Mouse (Mus musculus): ENCODE results near the gene Eif2ak4. TPM values are rescaled to one million over a fixed set of nuclear protein-coding genes. Genes with fewer than 3 reads are reported as not detected.

The Eif2ak4 gene
- polyA plus RNA-seq, 1 experiment from 2014 or later: 15.2 TPM

GRCm38 (mm10) chr2:118484386-118484898, 96.0 kb downstream of the Eif2ak4 start:
- no peaks in the 10 kb centered on the region for H3K36me3 ChIP-seq (ENCODE audit: control insufficient read depth, insufficient read depth, low read length)
- no peak overlapping the region for H3K27ac ChIP-seq (ENCODE audit: low read length)
- no peaks in the 10 kb centered on the region for H3K9me3 ChIP-seq (ENCODE audit: control insufficient read depth, low read depth, low read length)
- no peak overlapping the region for H3K9ac ChIP-seq (replicated peaks; ENCODE audit: low read depth, low read length)
- no peak overlapping the region for H3K4me2 ChIP-seq (replicated peaks; ENCODE audit: low read depth, low read length)
- no peak overlapping the region for H3K4me3 ChIP-seq (ENCODE audit: low read depth, low read length)
- 79% methylated on average over 9 of the region's 9 CpGs for WGBS
- no peak for ATAC-seq (ENCODE audit: insufficient number of reproducible peaks, insufficient read depth, low FRiP score, low read depth)
- no peaks in the 10 kb centered on the region for H3K27me3 ChIP-seq (ENCODE audit: control insufficient read depth, insufficient read depth, low read length)
- no peaks in the 10 kb centered on the region for H3K4me1 ChIP-seq (ENCODE audit: control insufficient read depth, insufficient read depth, low read length)

- H3K27ac ChIP-seq (ENCODE audit: low read length): no peak overlapping the region
- ATAC-seq (ENCODE audit: insufficient number of reproducible peaks, insufficient read depth, low FRiP score, low read depth): no peak
- peaks cover 5% of the 10 kb centered on the region; the same call in 1 of the 2 replicates for H3K4me1 ChIP-seq (ENCODE audit: control insufficient read depth, insufficient read depth, low read length)
- no peaks in the 10 kb centered on the region for H3K9me3 ChIP-seq (ENCODE audit: control insufficient read depth, low read depth, low read length)
- H3K36me3 ChIP-seq (ENCODE audit: control insufficient read depth, insufficient read depth, low read length): no peaks in the 10 kb centered on the region
- H3K9ac ChIP-seq (replicated peaks; ENCODE audit: low read depth, low read length): no peak overlapping the region
- H3K4me3 ChIP-seq (ENCODE audit: low read depth, low read length): no peak overlapping the region
- 75% methylated on average over 3 of the region's 3 CpGs for WGBS
- H3K4me2 ChIP-seq (replicated peaks; ENCODE audit: low read depth, low read length): no peak overlapping the region
- no peaks in the 10 kb centered on the region for H3K27me3 ChIP-seq (ENCODE audit: control insufficient read depth, insufficient read depth, low read length)
These were observed 97.0 kb downstream of the Eif2ak4 start for GRCm38 (mm10) chr2:118485415-118485814.

DNA sequence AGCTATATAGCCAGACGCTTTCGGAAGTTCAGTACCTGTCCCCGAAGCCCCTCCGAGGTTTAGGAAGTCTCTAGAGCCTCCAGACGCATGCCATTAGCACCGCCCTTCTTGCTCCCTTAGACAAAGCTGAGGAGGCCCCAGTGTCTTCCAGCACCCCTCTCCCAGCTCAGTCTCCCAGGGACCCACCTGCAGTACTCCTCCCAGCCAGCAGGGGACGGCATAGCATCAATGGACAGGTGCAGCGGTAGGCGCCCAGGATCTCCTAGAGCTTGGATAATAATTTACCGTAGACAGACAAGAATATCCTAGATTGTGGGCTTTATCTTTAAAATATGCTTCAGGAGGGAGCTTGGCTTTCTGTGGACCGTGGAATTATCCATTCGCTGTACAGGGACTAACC, 98.5 kb downstream of the Eif2ak4 start:
- no peak overlapping the region for H3K4me2 ChIP-seq (replicated peaks; ENCODE audit: low read depth, low read length)
- H3K27me3 ChIP-seq (ENCODE audit: control insufficient read depth, insufficient read depth, low read length): no peaks in the 10 kb centered on the region
- H3K4me1 ChIP-seq (ENCODE audit: control insufficient read depth, insufficient read depth, low read length): peaks cover 7% of the 10 kb centered on the region; the same call in 1 of the 2 replicates
- no peak overlapping the region for H3K9ac ChIP-seq (replicated peaks; ENCODE audit: low read depth, low read length)
- no peaks in the 10 kb centered on the region for H3K36me3 ChIP-seq (ENCODE audit: control insufficient read depth, insufficient read depth, low read length)
- 21% methylated on average over 12 of the region's 12 CpGs for WGBS
- H3K27ac ChIP-seq (ENCODE audit: low read length): no peak overlapping the region
- H3K4me3 ChIP-seq (ENCODE audit: low read depth, low read length): no peak overlapping the region
- 0 out of 2 replicates have a peak, but pooled peaks have one; percentile 26 for ATAC-seq (ENCODE audit: insufficient number of reproducible peaks, insufficient read depth, low FRiP score, low read depth)
- no peaks in the 10 kb centered on the region for H3K9me3 ChIP-seq (ENCODE audit: control insufficient read depth, low read depth, low read length)

GRCm38 (mm10) chr2:118487806-118488205, 99.4 kb downstream of the Eif2ak4 start:
- Histone ChIP-seq H3K27ac (ENCODE audit: low read length) (no peak overlapping the region), H3K36me3 (ENCODE audit: control insufficient read depth, insufficient read depth, low read length) (no peaks in the 10 kb centered on the region), H3K9ac (replicated peaks; ENCODE audit: low read depth, low read length) (no peak overlapping the region), H3K27me3 (ENCODE audit: control insufficient read depth, insufficient read depth, low read length) (no peaks in the 10 kb centered on the region), H3K4me3 (ENCODE audit: low read depth, low read length) (no peak overlapping the region), H3K4me2 (replicated peaks; ENCODE audit: low read depth, low read length) (no peak overlapping the region), H3K4me1 (ENCODE audit: control insufficient read depth, insufficient read depth, low read length) (peaks cover 7% of the 10 kb centered on the region; the same call in 1 of the 2 replicates), H3K9me3 (ENCODE audit: control insufficient read depth, low read depth, low read length) (no peaks in the 10 kb centered on the region)
- WGBS: 75% methylated on average over 3 of the region's 3 CpGs
- ATAC-seq (ENCODE audit: insufficient number of reproducible peaks, insufficient read depth, low FRiP score, low read depth): no peak

- Histone ChIP-seq H3K27me3 (ENCODE audit: control insufficient read depth, insufficient read depth, low read length) (no peaks in the 10 kb centered on the region), H3K27ac (ENCODE audit: low read length) (peak overlapping the region; percentile 53; the same call in 1 of the 2 replicates), H3K4me2 (replicated peaks; ENCODE audit: low read depth, low read length) (no peak overlapping the region), H3K4me1 (ENCODE audit: control insufficient read depth, insufficient read depth, low read length) (peaks cover 7% of the 10 kb centered on the region; the same call in 1 of the 2 replicates), H3K9ac (replicated peaks; ENCODE audit: low read depth, low read length) (no peak overlapping the region), H3K4me3 (ENCODE audit: low read depth, low read length) (no peak overlapping the region), H3K36me3 (ENCODE audit: control insufficient read depth, insufficient read depth, low read length) (no peaks in the 10 kb centered on the region), H3K9me3 (ENCODE audit: control insufficient read depth, low read depth, low read length) (no peaks in the 10 kb centered on the region)
- 29% methylated on average over 12 of the region's 12 CpGs for WGBS
- peak; percentile 39; the same call in 1 of the 2 replicates for ATAC-seq (ENCODE audit: insufficient number of reproducible peaks, insufficient read depth, low FRiP score, low read depth)
These were observed 102.0 kb downstream of the Eif2ak4 start for GRCm38 (mm10) chr2:118490241-118491091.

GRCm38 (mm10) chr2:118491281-118491731, 102.9 kb downstream of the Eif2ak4 start:
- Histone ChIP-seq H3K36me3 (ENCODE audit: control insufficient read depth, insufficient read depth, low read length) (no peaks in the 10 kb centered on the region), H3K4me3 (ENCODE audit: low read depth, low read length) (no peak overlapping the region), H3K9me3 (ENCODE audit: control insufficient read depth, low read depth, low read length) (no peaks in the 10 kb centered on the region), H3K27me3 (ENCODE audit: control insufficient read depth, insufficient read depth, low read length) (no peaks in the 10 kb centered on the region), H3K4me2 (replicated peaks; ENCODE audit: low read depth, low read length) (no peak overlapping the region), H3K9ac (replicated peaks; ENCODE audit: low read depth, low read length) (no peak overlapping the region), H3K4me1 (ENCODE audit: control insufficient read depth, insufficient read depth, low read length) (peaks cover 7% of the 10 kb centered on the region; the same call in 1 of the 2 replicates), H3K27ac (ENCODE audit: low read length) (no peak overlapping the region; the same call in 1 of the 2 replicates)
- ATAC-seq (ENCODE audit: insufficient number of reproducible peaks, insufficient read depth, low FRiP score, low read depth): no peak
- WGBS: 31% methylated on average over 5 of the region's 5 CpGs

DNA sequence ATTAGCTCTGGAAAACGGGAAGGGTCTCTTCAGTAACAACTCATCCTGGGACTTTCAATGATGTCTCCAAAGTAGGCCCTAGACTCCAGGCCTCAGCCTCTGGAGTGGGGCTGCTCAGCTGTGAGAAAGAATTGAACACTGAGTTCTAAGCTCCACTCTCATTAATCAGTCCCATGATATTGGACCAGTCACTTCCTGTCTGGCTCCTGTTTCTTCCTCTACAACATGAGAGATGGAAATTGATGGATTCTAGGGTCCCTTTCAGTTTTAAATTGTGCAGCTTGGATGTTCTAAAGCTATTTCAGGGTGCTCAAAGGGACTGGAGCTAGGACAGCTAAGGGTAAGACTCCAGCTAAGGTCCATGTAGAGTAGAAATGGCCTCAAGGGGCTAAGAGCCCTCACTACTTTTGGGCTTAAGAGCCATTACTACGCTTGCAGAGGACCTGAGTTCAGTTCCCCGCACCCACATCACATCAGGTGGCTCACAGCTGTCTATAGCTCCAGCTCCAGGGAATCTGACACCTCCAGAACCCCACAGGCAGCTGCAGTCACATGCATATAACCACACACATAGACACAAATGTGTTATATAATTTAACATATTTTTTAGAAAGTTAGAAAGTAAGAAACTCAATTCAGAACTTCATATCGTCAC, 103.5 kb downstream of the Eif2ak4 start:
- no peak for ATAC-seq (ENCODE audit: insufficient number of reproducible peaks, insufficient read depth, low FRiP score, low read depth)
- Histone ChIP-seq H3K4me3 (ENCODE audit: low read depth, low read length) (no peak overlapping the region), H3K27me3 (ENCODE audit: control insufficient read depth, insufficient read depth, low read length) (no peaks in the 10 kb centered on the region), H3K27ac (ENCODE audit: low read length) (no peak overlapping the region), H3K9me3 (ENCODE audit: control insufficient read depth, low read depth, low read length) (no peaks in the 10 kb centered on the region), H3K4me1 (ENCODE audit: control insufficient read depth, insufficient read depth, low read length) (peaks cover 7% of the 10 kb centered on the region; the same call in 1 of the 2 replicates), H3K9ac (replicated peaks; ENCODE audit: low read depth, low read length) (no peak overlapping the region), H3K36me3 (ENCODE audit: control insufficient read depth, insufficient read depth, low read length) (no peaks in the 10 kb centered on the region), H3K4me2 (replicated peaks; ENCODE audit: low read depth, low read length) (no peak overlapping the region)
- WGBS: 78% methylated on average over 4 of the region's 4 CpGs

DNA sequence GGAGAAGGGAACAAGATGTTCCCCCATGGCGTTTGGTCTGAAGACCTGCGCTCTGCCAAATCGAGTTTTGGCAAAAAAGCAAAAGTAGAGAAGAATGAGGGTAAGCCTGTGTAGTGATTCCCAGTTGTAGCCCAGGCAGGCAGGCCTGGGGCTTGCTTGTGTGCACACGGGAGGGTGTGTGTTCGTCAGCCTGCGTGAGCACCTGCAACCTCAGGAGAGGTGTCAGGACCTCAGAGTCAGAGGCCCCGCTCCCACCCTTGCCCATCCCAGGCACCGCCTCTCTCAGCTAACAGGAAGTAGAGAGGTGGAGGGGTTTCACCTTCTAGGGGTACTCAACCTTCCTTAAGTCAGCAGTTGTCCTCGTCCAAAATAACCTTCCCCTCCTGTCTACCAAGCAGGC, 106.6 kb downstream of the Eif2ak4 start:
- H3K9me3 ChIP-seq (ENCODE audit: control insufficient read depth, low read depth, low read length): no peaks in the 10 kb centered on the region
- no peak overlapping the region for H3K4me3 ChIP-seq (ENCODE audit: low read depth, low read length)
- H3K27me3 ChIP-seq (ENCODE audit: control insufficient read depth, insufficient read depth, low read length): no peaks in the 10 kb centered on the region
- no peaks in the 10 kb centered on the region for H3K36me3 ChIP-seq (ENCODE audit: control insufficient read depth, insufficient read depth, low read length)
- no peak overlapping the region for H3K9ac ChIP-seq (replicated peaks; ENCODE audit: low read depth, low read length)
- WGBS: 62% methylated on average over 9 of the region's 9 CpGs
- H3K4me1 ChIP-seq (ENCODE audit: control insufficient read depth, insufficient read depth, low read length): peaks cover 14% of the 10 kb centered on the region
- no peak overlapping the region for H3K4me2 ChIP-seq (replicated peaks; ENCODE audit: low read depth, low read length)
- H3K27ac ChIP-seq (ENCODE audit: low read length): no peak overlapping the region
- no peak for ATAC-seq (ENCODE audit: insufficient number of reproducible peaks, insufficient read depth, low FRiP score, low read depth)
